Mouse (Mus musculus): Measurements from ENCODE around the gene Znhit2. TPM values are rescaled to one million over a fixed set of nuclear protein-coding genes. Genes with fewer than 3 reads are reported as not detected.
"Not testable (repeated sequence)": the region's sequence is repeated elsewhere in the genome, so short reads cannot be mapped to it uniquely, and the experiment has no call there.

The Znhit2 gene
- polyA plus RNA-seq, 1 experiment from 2014 or later: 40.0 TPM

GRCm38 (mm10) chr19:6044102-6044501, 16.9 kb upstream of the Znhit2 start:
- not testable (repeated sequence) for H3K27ac ChIP-seq (ENCODE audit: low read depth, low read length); ATAC-seq (ENCODE audit: low FRiP score); H3K27me3 ChIP-seq (ENCODE audit: control insufficient read depth, insufficient read depth, low read length); H3K4me2 ChIP-seq; H3K36me3 ChIP-seq (ENCODE audit: control insufficient read depth, insufficient read depth, low read length); H3K4me3 ChIP-seq (ENCODE audit: low read depth, low read length); DNase-seq (ENCODE audit: low spot score, missing footprints); H3K9ac ChIP-seq (ENCODE audit: low read length); H3K9me3 ChIP-seq (ENCODE audit: control insufficient read depth, low read length)
- H3K4me1 ChIP-seq (ENCODE audit: control insufficient read depth, insufficient read depth, low read length): peaks cover 16% of the 10 kb centered on the region
- 70% methylated on average over 4 of the region's 4 CpGs for WGBS

- H3K27ac ChIP-seq (ENCODE audit: low read depth, low read length): peak overlapping the region; percentile 97
- H3K4me2 ChIP-seq: peak overlapping the region; percentile 65
- H3K9me3 ChIP-seq (ENCODE audit: control insufficient read depth, low read length): no peaks in the 10 kb centered on the region
- WGBS: 25% methylated on average over 20 of the region's 20 CpGs
- DNase-seq (ENCODE audit: low spot score, missing footprints) (peak; percentile 87), ATAC-seq (ENCODE audit: low FRiP score) (peak; percentile 23)
- peaks cover 10% of the 10 kb centered on the region for H3K36me3 ChIP-seq (ENCODE audit: control insufficient read depth, insufficient read depth, low read length)
- peaks cover 16% of the 10 kb centered on the region for H3K4me1 ChIP-seq (ENCODE audit: control insufficient read depth, insufficient read depth, low read length)
- H3K4me3 ChIP-seq (ENCODE audit: low read depth, low read length): peak overlapping the region; percentile 89
- H3K9ac ChIP-seq (ENCODE audit: low read length): peak overlapping the region; percentile 94
- no peaks in the 10 kb centered on the region for H3K27me3 ChIP-seq (ENCODE audit: control insufficient read depth, insufficient read depth, low read length)
Measured at GRCm38 (mm10) chr19:6045366-6046293, 15.4 kb upstream of the Znhit2 start.

GRCm38 (mm10) chr19:6046294-6047153, 14.5 kb upstream of the Znhit2 start, which contains the start of gene Syvn1:
TSS of gene Syvn1 (plus strand) at chr19:6046576.
- Histone ChIP-seq H3K4me2 (peak within 1 kb of the TSS; percentile 65), H3K27me3 (ENCODE audit: control insufficient read depth, insufficient read depth, low read length) (no peaks in the 10 kb centered on the region), H3K36me3 (ENCODE audit: control insufficient read depth, insufficient read depth, low read length) (peaks cover 18% of the 10 kb centered on the region), H3K9ac (ENCODE audit: low read length) (peak within 1 kb of the TSS; percentile 94), H3K9me3 (ENCODE audit: control insufficient read depth, low read length) (no peaks in the 10 kb centered on the region), H3K27ac (ENCODE audit: low read depth, low read length) (peak within 1 kb of the TSS; percentile 97), H3K4me1 (ENCODE audit: control insufficient read depth, insufficient read depth, low read length) (peaks cover 16% of the 10 kb centered on the region), H3K4me3 (ENCODE audit: low read depth, low read length) (peak within 1 kb of the TSS; percentile 89)
- ATAC-seq (ENCODE audit: low FRiP score) (peak; percentile 87), DNase-seq (ENCODE audit: low spot score, missing footprints) (peak; percentile 99)
- under 1% methylated on average over 65 of the region's 65 CpGs for WGBS

DNA sequence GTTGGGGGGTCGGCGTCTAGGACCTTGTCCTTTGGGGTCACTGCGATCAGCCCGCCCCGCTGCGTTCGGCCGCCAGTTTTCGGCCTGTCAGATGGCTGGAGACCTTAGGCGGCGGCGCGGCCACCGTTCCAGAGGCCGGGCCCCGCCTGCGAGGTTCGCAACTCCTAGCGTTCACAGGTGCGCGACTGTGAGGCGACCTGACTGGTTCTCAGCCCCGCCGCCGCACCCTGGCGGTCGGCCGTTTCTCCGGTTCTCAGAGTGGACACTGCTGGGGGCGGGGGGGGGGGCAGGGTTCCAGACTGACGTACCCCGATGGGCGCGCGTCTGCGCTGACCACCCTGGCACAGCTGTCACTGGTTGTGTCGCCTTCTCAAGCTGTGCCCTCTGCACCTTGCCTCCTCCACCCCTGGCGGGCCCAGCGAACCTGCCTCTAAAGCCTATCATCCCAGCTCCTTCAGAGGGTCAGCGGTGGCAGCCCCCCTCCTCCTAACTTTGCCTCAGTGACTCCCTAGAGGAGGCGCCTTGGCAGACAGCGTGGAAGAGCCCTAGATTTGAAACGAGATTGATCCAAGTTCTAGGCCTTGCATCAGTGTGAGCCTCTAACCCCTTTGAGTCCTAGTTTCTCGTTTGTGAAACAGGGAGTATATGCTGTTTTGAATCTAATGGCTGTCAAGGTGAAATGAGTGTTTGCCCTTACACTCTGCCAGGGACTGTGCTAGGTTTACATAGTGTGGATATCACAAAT, 13.7 kb upstream of the Znhit2 start:
- Histone ChIP-seq H3K4me1 (ENCODE audit: control insufficient read depth, insufficient read depth, low read length) (peaks cover 16% of the 10 kb centered on the region), H3K27ac (ENCODE audit: low read depth, low read length) (peak overlapping the region; percentile 97), H3K4me3 (ENCODE audit: low read depth, low read length) (peak overlapping the region; percentile 89), H3K9ac (ENCODE audit: low read length) (peak overlapping the region; percentile 94), H3K9me3 (ENCODE audit: control insufficient read depth, low read length) (no peaks in the 10 kb centered on the region), H3K4me2 (peak overlapping the region; percentile 65), H3K27me3 (ENCODE audit: control insufficient read depth, insufficient read depth, low read length) (no peaks in the 10 kb centered on the region), H3K36me3 (ENCODE audit: control insufficient read depth, insufficient read depth, low read length) (peaks cover 25% of the 10 kb centered on the region)
- 3% methylated on average over 44 of the region's 44 CpGs for WGBS
- DNase-seq (ENCODE audit: low spot score, missing footprints) (no peak), ATAC-seq (ENCODE audit: low FRiP score) (peak; percentile 39)

- Histone ChIP-seq H3K36me3 (ENCODE audit: control insufficient read depth, insufficient read depth, low read length) (peaks cover 28% of the 10 kb centered on the region), H3K9ac (ENCODE audit: low read length) (peak overlapping the region; percentile 94; the same call in 1 of the 2 replicates), H3K27ac (ENCODE audit: low read depth, low read length) (no peak overlapping the region), H3K4me2 (peak overlapping the region; percentile 65), H3K27me3 (ENCODE audit: control insufficient read depth, insufficient read depth, low read length) (no peaks in the 10 kb centered on the region), H3K4me3 (ENCODE audit: low read depth, low read length) (peak overlapping the region; percentile 89), H3K9me3 (ENCODE audit: control insufficient read depth, low read length) (no peaks in the 10 kb centered on the region), H3K4me1 (ENCODE audit: control insufficient read depth, insufficient read depth, low read length) (peaks cover 16% of the 10 kb centered on the region)
- DNase-seq (ENCODE audit: low spot score, missing footprints) (no peak), ATAC-seq (ENCODE audit: low FRiP score) (no peak)
- WGBS: 93% methylated on average over 8 of the region's 8 CpGs
Measured at GRCm38 (mm10) chr19:6047899-6048166, 13.2 kb upstream of the Znhit2 start.

DNA sequence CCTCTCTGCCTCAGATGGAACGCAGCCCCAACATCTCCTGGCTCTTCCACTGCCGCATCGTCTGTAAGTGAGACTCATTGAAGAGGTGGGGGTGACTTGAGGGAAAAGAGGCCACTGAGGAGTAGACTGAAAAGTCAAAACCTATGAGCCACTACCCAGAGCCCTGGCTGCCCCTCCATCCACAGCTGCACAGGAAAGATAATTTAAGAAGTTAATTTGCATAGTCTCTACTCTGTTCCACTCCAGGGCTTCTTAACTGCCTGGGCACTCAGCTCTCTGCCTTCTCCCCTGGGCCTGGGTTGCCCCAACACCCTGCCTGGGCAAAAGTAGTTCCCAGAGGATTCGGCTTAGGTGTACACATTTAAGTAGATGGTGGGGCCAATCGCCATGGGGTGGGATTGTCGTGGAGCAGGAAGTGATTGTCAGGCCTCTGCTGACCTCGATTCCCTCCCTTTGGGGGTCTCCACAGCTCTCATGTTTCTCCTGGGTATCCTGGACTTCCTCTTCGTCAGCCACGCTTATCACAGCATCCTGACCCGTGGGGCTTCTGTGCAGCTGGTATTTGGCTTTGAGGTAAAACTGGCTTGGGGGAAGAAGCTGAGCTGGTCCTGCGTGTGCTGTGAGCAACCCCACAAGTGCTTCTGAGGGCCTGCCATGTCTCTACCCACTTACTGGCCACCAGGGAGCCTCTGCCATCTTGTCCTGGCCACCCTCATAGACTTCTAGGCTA, 12.1 kb upstream of the Znhit2 start:
- Histone ChIP-seq H3K4me2 (no peak overlapping the region), H3K27me3 (ENCODE audit: control insufficient read depth, insufficient read depth, low read length) (no peaks in the 10 kb centered on the region), H3K4me1 (ENCODE audit: control insufficient read depth, insufficient read depth, low read length) (peaks cover 16% of the 10 kb centered on the region), H3K27ac (ENCODE audit: low read depth, low read length) (no peak overlapping the region), H3K9me3 (ENCODE audit: control insufficient read depth, low read length) (no peaks in the 10 kb centered on the region), H3K4me3 (ENCODE audit: low read depth, low read length) (no peak overlapping the region), H3K9ac (ENCODE audit: low read length) (no peak overlapping the region), H3K36me3 (ENCODE audit: control insufficient read depth, insufficient read depth, low read length) (peaks cover 35% of the 10 kb centered on the region)
- DNase-seq (ENCODE audit: low spot score, missing footprints) (no peak), ATAC-seq (ENCODE audit: low FRiP score) (no peak)
- 85% methylated on average over 11 of the region's 11 CpGs for WGBS

DNA sequence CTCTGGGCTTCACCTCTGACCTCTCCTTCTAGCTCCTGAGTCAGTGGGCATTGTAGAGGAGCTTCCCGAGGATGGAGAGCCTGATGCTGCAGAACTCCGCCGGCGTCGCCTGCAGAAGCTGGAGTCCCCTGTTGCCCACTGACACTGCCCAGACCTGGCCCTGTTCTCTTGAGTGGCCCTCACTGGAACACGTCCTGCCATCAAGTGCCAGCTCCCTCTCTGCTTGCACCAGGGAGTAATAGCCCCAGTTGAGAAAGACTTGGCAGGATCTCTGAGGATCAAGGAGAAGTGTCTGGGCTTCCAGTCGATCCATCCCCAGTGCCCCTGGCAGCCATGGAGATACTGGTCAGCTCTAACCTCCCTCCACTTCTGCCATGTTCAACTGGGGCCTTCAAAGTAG, 8.5 kb upstream of the Znhit2 start:
- H3K9ac ChIP-seq (ENCODE audit: low read length): no peak overlapping the region
- H3K4me3 ChIP-seq (ENCODE audit: low read depth, low read length): no peak overlapping the region
- H3K27ac ChIP-seq (ENCODE audit: low read depth, low read length): no peak overlapping the region
- 85% methylated on average over 7 of the region's 7 CpGs for WGBS
- DNase-seq (ENCODE audit: low spot score, missing footprints): no peak
- H3K4me1 ChIP-seq (ENCODE audit: control insufficient read depth, insufficient read depth, low read length): peaks cover 15% of the 10 kb centered on the region
- H3K36me3 ChIP-seq (ENCODE audit: control insufficient read depth, insufficient read depth, low read length): peaks cover 40% of the 10 kb centered on the region
- no peak for ATAC-seq (ENCODE audit: low FRiP score)
- H3K27me3 ChIP-seq (ENCODE audit: control insufficient read depth, insufficient read depth, low read length): no peaks in the 10 kb centered on the region
- H3K9me3 ChIP-seq (ENCODE audit: control insufficient read depth, low read length): no peaks in the 10 kb centered on the region
- H3K4me2 ChIP-seq: no peak overlapping the region

GRCm38 (mm10) chr19:6054296-6054695, 6.7 kb upstream of the Znhit2 start:
- Histone ChIP-seq H3K27ac (ENCODE audit: low read depth, low read length) (no peak overlapping the region), H3K4me1 (ENCODE audit: control insufficient read depth, insufficient read depth, low read length) (peaks cover 14% of the 10 kb centered on the region), H3K36me3 (ENCODE audit: control insufficient read depth, insufficient read depth, low read length) (peaks cover 40% of the 10 kb centered on the region), H3K4me3 (ENCODE audit: low read depth, low read length) (no peak overlapping the region), H3K9ac (ENCODE audit: low read length) (no peak overlapping the region), H3K4me2 (no peak overlapping the region), H3K9me3 (ENCODE audit: control insufficient read depth, low read length) (no peaks in the 10 kb centered on the region), H3K27me3 (ENCODE audit: control insufficient read depth, insufficient read depth, low read length) (no peaks in the 10 kb centered on the region)
- no peak for ATAC-seq (ENCODE audit: low FRiP score)
- DNase-seq (ENCODE audit: low spot score, missing footprints): no peak
- WGBS: 92% methylated on average over 5 of the region's 5 CpGs

All from midbrain, embryonic 11.5 days (tissue).